Mouse (Mus musculus) lung, postnatal 10 days (tissue): ENCODE results near the gene Il33.

Experiments
- DNase-seq: peaks from one replicate; pipeline ENCODE4 v3.0.0; 2021

The Il33 gene

DNA sequence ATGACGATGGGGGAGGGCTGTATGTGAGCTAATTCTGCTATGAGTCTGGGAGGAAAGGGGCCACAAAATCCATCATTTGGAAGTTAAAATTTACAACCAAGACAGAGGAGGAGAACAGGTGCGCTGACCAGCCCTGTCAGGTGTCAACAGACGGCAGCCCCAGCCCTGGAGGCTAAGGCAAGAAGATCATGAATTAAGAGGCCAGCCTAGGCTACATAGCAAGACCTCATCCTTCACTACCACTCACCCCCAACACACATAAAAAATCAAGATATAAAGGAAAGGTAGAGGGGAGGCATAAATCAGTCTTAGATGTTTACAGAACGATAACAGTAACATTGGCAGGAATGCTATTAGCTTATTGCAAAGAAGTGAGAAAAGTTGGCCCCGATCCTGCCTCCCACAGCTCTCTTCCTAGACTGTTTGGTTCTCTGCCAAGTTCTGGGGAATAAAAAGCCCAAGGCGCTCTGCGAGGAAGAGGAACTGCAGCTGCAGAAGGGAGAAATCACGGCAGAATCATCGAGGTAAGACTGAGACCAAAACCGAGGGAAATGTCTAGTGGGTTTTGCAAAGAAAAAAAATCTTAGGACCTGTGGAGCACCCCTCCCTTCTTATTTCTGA, at the start of gene Il33:
Gene Il33, plus strand, starts transcription at position 477 of the 621 bp plus-strand sequence.
- peak; percentile 82 for DNase-seq

DNA sequence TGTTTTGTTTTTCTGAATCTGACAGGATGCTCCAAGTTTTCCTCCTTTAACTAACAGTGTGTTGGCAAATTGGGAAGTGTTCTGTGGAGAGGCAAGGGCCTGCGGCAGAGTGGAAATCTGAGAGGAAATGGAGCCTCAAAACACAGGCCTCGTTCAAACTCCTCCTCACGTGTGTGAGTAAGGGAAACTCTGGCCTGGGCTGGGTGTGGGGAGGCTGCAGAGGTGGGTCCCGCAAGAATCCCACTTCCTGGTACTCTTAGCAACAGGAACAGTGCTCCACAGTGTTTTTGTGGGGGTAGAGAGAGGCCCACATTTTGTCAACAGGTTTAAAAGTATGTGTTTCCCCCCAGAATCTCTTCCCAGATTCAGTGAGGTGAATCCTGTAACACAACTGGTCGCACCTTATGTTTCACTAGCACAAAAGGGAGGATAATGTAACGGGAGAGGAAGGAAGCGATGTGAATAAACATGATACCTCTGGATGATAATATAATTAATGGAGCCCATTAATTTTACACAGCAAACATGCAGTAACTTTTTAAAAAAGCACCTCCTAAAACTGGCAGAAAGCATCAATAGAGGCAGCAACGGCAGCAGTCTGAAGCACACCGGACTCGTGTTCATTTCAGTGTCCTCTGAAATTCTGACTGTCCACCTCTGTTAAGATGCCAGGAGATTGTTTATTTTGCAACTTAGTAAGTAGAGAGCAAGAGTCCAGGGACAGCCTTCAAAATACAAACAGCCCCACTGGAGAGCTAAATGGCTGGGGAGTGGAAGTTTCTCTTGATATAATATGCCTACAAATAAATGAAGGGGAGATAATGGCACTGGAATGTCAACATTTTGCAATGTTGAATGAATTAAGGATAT, 47.3 kb upstream of the Il33 start:
- DNase-seq, result no peak

DNA sequence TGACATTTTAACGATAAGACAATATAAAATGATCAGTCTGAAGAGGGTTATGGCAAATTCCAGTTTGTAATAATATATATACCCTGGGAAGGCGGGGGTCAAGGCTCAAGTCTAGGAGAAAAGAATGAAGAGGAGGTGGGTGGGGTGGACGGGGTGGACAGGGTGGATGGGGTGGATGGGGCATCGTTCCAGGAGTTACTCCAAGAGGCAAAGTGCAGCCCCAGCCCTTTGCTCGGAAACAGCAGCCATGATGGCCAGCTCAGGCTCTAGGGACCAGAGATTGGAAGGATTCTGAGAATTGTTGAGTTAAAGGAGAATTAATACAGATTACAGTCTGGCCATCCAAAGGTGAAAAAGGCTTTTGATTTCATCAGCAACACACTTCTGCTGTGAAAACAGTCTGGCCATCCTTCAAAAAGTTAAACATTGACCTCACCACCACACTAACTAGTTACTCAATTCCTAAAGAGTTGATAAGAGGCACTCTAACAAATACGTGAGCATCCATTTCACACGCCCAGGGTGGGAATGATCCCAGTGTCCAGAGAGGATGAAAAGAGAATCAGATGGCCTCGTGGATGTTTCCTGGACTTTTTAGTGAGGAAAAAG, 45.9 kb upstream of the Il33 start:
- no peak for DNase-seq

DNA sequence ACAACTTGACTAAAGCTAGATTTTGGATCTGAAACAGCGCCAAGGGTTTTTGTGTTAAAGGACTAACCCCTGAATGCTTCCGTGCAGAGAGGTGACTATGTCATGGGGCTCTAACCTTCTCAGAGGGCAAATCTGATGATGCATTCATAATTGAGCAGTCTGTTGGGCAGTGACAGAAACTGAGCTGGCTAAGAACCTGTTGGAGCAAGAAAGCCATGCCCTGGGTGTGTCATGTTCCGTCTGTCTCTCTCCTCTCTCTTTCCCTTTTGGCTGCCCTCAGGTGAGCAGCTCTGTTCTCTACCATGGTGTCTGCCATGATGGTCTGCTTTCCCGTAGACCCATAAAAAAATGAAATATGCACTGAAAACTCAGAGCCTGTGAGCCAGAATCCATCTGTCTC, 44.0 kb upstream of the Il33 start:
- no peak for DNase-seq

DNA sequence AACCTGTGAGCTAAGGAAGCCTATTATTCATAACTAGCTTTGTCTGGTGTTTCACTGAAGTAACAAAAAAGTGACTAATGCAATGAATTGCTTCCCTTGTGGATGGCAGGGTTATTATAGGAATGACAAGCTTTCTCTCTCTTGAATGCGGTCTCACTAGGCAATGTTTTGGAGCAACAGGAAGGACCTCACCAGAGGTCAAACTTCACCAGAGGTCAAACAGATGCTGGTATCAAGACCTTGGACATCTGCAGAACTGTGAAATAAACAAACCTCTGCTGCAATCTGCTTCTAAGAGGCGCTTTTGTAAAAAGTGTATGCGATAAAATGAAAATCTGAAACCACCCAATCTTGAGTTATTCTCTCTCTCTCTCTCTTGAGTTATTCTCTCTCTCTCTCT, 42.2 kb upstream of the Il33 start:
- DNase-seq, result no peak

DNA sequence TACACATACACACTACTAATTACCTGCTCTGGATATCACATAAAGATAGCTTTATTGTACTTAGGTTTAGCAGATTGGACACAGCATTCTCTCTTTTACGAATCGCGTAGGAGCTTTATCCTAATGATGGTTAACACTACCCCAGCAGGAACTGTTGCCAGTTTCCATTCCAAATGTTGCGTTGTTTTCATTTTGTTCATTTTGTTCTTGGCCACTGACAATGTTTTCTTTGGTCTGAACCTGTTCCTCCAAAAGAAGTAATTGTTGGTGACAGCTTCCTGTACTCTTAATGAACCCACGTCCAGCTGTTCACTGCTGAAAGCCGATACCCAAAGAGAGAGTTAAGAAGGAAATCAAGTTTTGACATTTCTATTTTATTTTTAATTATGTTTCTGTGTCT, 39.4 kb upstream of the Il33 start:
- no peak for DNase-seq

DNA sequence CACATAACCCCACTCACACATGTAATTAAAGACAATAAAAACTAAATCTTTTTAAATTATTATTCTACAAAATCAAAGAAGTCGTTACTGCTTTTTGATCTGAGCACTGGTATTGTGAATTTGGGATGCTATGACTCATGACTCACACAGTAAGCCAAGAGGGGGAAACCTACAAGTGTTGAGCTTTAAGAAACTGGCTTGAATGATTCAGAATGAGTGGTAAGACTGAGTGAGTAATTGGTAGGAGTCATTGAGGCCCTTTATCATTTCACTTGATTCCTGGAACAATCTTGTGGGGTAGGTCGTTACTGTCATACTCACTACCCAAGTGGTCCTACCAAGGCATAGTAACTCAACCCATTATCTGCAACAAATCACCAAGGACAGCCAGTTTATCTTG, 37.4 kb upstream of the Il33 start:
- no peak for DNase-seq

DNA sequence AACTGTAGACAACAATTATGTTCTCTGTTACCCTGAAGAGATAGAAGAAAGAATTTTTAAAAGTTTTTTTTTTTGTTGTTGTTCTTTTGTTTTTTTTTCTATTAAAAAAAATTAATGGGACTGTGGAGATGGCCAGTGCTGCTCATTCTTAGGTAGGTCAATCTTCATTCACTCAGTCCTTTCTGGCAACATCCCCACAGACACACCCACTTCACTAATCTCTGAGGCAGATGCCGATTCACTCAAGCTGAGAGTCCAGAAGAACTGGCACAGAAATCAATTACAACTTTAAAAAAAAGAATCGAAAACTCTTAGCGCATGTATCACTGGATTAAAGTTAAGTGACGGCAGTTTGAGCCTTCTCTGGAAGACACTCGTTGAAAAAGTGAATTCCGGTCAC, 36.0 kb upstream of the Il33 start:
- no peak for DNase-seq

DNA sequence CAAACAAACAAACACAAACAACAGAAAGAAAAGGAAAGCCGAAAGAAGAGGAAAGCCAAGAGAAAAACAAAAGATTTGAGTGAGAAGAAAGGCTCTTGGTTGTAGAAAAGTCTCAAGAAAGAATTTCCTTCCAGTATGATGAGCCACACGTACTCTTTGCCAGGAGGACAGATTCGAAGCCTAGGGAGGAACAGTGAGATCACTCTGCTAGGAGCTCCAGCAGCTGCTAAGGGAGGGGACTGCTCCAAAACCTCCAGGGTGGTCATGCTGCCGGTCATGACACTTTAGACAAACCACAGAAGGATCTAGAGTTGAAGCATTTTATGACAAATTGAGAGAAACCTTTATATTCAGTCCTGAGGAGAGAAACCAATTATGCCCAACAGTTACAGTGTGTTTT, 32.9 kb upstream of the Il33 start:
- no peak for DNase-seq

DNA sequence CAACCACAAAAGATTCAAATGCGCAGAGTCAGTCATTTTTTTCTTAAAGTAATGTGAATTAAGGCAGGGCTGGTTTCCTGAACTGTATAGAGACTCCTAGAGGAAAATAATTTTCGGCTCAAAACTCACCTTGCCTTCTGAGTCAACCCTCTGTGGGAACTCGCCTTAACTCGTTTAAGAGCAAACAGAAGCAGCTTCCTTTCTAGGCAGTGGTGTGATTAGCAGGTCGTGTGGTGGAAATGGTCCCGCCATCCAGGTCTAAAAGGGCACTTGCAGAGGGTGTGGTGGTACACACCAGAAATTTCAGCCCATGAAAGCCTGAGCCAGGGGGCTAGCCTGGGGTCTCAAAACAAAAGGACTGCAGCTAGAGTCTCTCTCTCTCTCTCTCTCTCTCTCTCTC, 32.1 kb upstream of the Il33 start:
- DNase-seq, result no peak

DNA sequence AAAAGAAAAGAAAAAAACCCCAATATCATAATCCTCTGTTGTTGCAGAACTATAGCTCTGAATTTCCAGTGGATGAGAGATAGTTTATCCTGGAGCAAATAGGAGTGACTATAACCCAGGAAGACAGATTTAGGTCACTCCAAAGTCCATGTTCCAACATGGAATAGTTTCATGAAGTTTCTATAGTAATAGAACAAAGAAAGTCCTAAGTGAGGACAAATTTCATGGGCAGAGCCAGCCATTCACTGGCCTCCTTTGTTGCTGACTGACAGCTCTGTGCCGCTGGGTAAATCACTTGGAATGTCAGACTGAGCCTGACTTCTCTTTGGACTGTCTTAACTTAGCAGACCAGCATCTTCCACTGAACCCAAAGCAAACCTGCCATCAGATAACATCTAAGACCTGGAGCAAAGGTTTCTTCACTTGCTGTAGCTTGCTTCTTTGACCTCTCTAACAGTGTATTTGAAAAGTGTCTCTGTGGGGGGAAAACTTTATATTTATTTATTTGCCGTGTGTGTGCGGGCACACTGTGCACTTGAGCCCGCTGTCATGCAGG, 31.1 kb upstream of the Il33 start:
- DNase-seq, result no peak

DNA sequence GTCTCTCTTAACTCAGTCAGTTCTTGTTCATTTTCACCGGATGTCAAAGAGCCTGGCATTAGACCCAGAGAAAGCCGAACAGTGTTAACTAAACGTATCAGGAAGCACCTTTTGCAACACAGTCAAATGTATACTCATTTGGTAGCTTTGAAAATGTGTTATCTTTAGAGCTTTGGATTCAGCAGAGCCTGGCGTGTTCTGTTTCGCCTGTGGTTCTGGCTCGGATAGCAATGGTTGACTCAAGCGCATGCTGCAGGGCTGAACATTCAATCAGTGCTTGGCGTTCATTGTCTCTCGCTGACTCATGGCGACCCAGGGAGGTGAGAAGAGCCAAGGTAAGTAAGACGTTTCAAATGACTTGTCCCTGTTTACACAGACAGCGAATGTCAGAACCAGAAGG, 30.5 kb upstream of the Il33 start:
- no peak for DNase-seq

DNA sequence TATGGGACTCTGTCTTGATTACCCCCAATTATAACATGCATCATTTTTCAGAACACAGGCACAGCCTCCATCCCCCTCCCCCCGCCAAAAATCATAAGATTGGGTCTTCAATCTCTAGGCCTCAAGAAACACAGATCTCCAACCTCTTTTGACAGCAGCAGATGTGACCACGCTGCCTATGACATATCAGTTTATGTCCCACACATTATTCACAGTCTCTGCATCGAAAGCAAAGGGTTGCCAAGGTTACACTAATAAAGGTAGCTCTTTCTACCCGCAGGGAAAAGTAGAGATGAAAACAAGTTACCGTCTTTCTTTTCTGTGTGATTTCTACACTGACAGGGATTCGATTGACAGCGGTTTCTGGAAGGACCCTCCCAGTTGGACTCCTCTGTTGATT, 29.9 kb upstream of the Il33 start:
- no peak for DNase-seq

DNA sequence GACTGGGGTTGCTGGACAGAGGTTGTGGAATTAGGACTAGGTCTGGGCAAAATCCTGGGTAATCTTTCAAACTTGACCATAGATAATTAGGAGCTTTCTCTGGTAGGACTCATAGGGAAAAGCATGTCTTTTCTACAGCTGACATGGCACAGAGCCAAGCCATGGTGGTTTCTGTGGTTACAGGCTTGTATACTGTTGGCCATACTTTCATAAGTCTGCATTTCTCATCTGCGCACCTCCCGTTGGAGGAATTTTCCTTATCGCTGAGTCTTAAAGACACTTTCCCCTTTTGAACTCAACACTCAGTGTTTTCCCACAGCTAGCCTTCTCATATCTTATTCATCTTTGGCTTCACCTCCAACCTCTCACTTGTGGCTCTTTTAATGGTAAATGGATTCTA, 24.6 kb upstream of the Il33 start:
- no peak for DNase-seq

DNA sequence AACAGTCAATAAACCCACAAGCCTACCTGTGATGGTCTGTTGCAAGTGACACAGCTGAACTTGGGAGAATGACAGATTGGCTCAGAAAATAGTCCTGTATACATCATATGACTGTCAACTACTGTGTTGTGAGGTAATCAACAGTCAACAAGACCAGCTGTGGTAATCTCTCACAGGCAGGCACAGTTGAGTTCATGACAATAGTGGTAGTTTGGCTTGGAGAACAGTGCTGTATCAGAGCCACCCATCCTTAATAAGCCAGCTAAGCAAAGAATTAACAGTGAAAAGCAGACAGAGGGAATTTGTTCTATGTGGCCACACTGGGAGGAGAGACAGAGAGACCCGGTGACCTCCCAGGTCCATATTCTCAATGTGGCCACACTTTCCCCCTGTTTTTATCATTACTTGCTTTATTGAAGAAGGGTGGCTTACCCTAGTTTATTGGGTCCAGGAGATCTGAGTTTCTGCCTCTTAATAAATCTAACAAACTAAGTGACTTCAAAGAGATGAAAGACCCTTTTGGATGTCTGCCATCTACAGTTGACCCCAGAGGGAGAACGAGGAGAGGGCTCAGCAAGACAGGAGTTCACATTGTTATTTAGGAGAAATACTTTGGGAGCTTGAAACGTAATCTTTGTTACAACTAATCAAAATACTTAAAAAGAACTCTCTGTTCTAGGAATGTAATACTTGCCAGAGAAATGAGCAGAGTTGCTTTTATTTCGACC, 22.4 kb upstream of the Il33 start:
- DNase-seq, result no peak

DNA sequence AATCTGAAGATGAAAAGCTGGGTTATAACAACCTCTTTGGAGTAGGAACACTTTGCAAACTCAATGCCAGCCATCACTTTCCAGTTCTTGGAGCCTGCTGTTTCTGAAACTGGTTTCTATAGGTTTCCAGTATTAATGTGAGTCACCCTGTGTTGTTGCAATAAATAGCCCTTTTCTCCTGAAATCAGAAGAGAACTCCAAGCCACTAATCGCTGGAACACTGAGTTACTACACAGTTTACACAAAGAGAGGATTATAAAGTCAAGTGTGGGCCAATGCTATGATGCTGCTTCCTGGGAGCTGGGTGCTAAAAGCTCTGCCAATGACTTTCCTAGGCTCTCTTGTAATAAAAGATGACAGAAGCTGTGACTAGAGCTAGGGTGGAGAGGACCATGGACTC, 19.0 kb upstream of the Il33 start:
- no peak for DNase-seq

DNA sequence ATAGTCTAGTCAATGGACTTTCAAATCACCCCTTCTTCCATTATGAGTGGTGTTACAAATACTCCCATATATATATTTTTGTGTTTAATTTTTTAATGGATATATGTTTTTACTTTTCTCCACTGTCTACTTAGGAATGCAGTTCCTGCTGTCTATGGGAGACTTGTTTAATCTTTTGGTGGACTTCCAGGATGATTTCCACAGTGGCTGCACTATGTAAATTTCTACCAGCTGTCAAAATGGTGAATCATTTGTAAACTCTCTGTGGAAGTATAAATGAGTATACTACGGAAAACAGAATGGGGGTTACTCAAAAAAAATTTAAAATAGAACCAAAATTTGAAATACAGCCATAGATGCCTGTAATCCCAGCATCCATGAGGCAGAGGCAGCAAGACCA, 15.7 kb upstream of the Il33 start:
- DNase-seq, result no peak

DNA sequence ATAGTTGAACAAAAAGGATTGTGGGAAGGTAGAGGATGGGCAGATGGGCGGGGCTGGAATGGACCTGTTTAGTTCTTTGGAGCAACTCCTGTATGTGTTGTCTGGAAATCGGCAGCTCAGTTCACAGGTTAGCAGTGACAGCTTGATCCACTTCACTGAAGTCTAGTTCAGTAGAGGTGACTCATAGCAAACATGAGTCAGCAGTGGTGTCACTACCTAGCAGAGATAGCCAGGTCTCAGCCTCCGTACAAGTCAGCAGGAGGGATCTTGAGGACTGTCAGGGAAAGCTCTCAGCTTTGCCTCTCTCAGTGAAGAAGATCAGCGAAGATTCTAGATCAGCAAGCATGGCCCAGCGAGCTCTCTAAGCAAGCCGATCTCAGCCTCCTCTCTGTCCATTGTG, 13.0 kb upstream of the Il33 start:
- no peak for DNase-seq

DNA sequence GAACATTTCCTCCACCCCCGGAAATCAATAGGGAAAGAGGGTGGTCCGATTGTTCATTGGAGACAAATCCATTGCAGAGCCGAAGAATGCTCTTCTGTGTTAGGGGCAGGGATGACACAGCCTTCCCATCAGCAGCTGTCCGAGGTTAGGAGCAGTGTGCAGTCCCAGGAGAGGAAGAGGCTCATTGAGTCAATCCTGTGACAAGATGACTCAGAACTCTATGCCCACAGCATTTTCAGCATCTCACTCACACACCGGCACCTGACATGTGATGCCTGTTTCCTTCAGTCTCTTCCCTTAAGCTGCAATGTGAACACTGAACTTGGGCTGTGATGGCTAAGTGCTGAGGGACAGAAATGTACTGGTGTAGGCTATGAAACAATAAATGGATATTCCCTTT, 7.5 kb upstream of the Il33 start:
- no peak for DNase-seq

DNA sequence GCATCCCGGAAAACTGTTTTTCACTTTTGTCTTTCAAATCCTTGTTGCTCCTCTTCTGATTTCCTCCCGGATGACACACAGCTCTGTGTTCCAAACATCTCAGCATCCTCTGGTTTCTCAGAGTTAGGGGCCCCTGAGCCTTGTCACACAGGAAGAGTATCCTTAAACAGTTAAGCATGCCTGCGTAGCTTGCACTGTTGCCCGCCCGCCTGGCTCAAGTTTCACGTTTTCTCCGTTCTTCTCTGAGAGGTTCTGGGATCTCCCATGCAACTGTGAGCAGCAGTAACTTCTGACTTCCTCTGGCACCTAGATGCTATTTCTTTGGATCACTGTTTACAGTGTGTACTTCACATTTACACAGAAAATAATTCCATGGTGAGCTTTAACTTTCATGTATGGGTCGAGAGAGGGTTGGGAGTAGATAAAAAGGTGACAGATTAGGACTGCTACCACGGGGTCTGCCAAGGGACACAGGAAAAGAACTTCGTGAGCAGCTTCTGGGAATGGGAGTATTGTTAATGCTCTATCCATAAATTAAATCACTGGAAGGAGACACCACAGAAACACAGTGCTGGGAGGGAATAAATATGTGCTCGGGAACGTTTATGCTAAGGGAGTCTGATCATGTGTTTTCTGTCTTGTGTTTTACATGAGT, 1.3 kb downstream of the Il33 start:
- peak; percentile 21 for DNase-seq

DNA sequence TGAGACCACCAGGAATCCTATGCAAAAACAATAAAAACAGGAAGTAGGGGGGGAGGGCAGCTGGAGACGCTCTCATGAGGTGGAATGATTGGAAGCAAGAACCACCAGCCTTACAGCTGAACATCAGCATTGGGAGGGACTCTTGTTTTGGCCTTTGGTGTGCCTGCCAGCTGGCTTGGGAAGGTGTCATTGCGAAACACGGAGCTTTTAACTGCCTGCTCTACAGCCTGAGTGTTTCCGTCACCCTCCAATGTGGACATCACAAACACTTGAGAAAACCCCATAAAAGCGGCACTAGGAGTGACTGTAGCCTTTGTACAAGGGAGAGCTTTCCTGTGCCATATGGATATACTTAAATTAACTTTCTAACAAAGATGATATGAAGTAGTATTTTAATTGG, 5.4 kb downstream of the Il33 start:
- DNase-seq, result peak; percentile 86

DNA sequence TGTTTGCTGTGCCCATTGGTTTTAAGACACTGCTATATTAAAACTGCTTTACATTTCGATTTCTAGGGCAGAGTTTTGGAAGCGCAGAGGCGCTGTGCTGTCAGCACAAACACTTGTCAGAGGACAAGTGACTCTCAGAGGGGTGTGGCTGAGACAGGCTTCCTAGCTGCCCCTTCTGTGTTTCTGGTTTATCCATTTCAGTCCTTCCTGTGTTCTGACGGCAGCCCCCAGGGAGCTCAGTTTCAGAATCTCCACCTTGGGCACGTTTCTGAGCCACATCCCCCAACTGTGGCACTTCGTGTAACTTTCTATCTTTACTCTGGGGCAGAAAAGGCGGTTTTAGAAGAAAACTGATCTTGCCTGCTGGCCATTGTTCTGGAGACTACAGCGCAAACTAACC, 12.5 kb downstream of the Il33 start:
- DNase-seq, result no peak

DNA sequence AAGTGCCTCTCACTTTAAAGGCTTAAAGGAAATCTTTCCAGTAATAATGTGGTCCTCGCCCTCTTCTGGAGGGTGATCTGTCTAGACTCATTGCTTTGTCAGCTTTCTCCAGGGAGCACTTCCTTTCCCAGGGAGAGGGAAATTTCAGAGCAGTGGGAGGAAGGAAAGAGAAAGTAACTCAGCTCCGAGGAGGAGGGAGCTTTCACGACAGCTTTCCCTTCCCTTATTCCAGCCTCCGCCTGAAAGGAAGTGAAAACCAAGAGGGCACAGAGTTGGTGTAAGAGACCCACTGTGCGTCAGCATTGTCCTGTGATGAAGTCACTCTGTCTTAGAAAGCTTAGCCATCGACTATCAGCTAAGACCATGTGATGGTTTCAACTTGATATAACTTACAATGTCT, 15.3 kb downstream of the Il33 start:
- peak; percentile 27 for DNase-seq
